Mouse (Mus musculus) lung, postnatal 4 days (tissue): ENCODE results near the gene Gm8439.

Experiments used
- DNase-seq, 2 experiments: peaks; one replicate each; pipeline ENCODE4 v3.0.0; 2021

The Gm8439 gene

GRCm38 (mm10) chr4:120613691-120614329, 25.3 kb downstream of the Gm8439 start:
- peak in 1 of 2 experiments; percentile 31 for DNase-seq

- no peak for DNase-seq
Observed at GRCm38 (mm10) chr4:120614644-120615043, 26.1 kb downstream of the Gm8439 start.

- DNase-seq: peak; percentile 16 to 33
Observed at GRCm38 (mm10) chr4:120615528-120616081, 27.1 kb downstream of the Gm8439 start.

GRCm38 (mm10) chr4:120616199-120617025, 27.9 kb downstream of the Gm8439 start:
- peak; percentile 11 to 32 for DNase-seq

- DNase-seq: no peak
Observed at GRCm38 (mm10) chr4:120627728-120628127, 39.2 kb downstream of the Gm8439 start.

GRCm38 (mm10) chr4:120630218-120630931, 41.8 kb downstream of the Gm8439 start:
- no peak for DNase-seq

GRCm38 (mm10) chr4:120631828-120632227, 43.3 kb downstream of the Gm8439 start:
- DNase-seq: peak in 1 of 2 experiments; percentile 2

- DNase-seq: no peak
Observed at GRCm38 (mm10) chr4:120635351-120635750, 46.8 kb downstream of the Gm8439 start.

GRCm38 (mm10) chr4:120641946-120642345, 53.4 kb downstream of the Gm8439 start:
- no peak for DNase-seq

- DNase-seq: no peak
Observed at GRCm38 (mm10) chr4:120643899-120644298, 55.4 kb downstream of the Gm8439 start.

- DNase-seq: peak in 1 of 2 experiments; percentile 7
Observed at GRCm38 (mm10) chr4:120649369-120650207, 61.0 kb downstream of the Gm8439 start.

- DNase-seq: no peak
Observed at GRCm38 (mm10) chr4:120650208-120650592, 61.7 kb downstream of the Gm8439 start.

GRCm38 (mm10) chr4:120655898-120656297, 67.4 kb downstream of the Gm8439 start:
- no peak for DNase-seq
